Mouse (Mus musculus): ENCODE data around the gene Zfp59. TPM values are rescaled to one million over a fixed set of nuclear protein-coding genes. Genes with fewer than 3 reads are reported as not detected.
"Not testable (repeated sequence)": the region's sequence is repeated elsewhere in the genome, so short reads cannot be mapped to it uniquely, and the experiment has no call there.

Zfp59 gene
- polyA plus RNA-seq (2015; fragmentation: Nextera tagmentation; extraction: Ambion mirVana) = 9.3 and 10.4 TPM in 2 replicates

- H3K4me3 ChIP-seq = peak within 1 kb of the TSS; percentile 56
- H3K4me1 ChIP-seq (replicated peaks) = peaks cover 11% of the 10 kb centered on the region
- peak; percentile 98 for ATAC-seq (ENCODE audit: low FRiP score, low read depth)
- peak within 1 kb of the TSS; percentile 91 for H3K27ac ChIP-seq (replicated peaks)
- H3K36me3 ChIP-seq = no peaks in the 10 kb centered on the region
- peak within 1 kb of the TSS; percentile 68 for H3K9ac ChIP-seq
- peak within 1 kb of the TSS; percentile 71 for H3K4me2 ChIP-seq
- no peaks in the 10 kb centered on the region for H3K27me3 ChIP-seq
- H3K9me3 ChIP-seq = no peaks in the 10 kb centered on the region
- WGBS = 3% methylated on average over 34 of the region's 34 CpGs
Measured at GRCm38 (mm10) chr7:27838323-27839249, at the start of gene Zfp59. Zfp59 (plus strand) TSS chr7:27838607.

DNA sequence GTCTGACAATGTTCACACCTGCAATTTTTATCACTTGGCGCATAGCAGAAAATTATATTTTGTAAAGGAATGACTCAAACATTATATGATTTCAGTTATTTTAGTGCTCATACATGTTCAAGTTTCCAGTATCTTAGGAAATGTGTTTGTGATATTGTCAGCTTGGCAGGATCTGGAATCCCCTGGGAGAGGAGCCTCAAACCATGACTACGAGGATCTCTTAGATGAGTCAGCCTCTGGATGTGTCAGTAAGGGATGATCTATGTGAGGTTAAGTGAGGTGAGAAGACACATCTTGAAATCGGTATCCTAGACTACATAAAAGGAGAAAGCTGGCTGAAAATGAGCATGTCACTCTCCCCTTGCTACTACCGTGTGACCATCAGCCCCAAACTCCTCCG, 49.1 kb upstream of the Zfp59 start:
- Histone ChIP-seq H3K36me3 (no peaks in the 10 kb centered on the region), H3K4me1 (replicated peaks) (no peaks in the 10 kb centered on the region), H3K4me2 (no peak overlapping the region), H3K9me3 (peaks cover 15% of the 10 kb centered on the region; the same call in 1 of the 2 replicates), H3K9ac (no peak overlapping the region), H3K27me3 (no peaks in the 10 kb centered on the region), H3K27ac (replicated peaks) (no peak overlapping the region), H3K4me3 (no peak overlapping the region)
- WGBS = 84% methylated on average over 5 of the region's 5 CpGs
- no peak for ATAC-seq (ENCODE audit: low FRiP score, low read depth)

GRCm38 (mm10) chr7:27793865-27794264, 44.5 kb upstream of the Zfp59 start:
- not testable (repeated sequence) for H3K4me2 ChIP-seq; H3K9me3 ChIP-seq; H3K4me1 ChIP-seq (replicated peaks); H3K4me3 ChIP-seq; H3K36me3 ChIP-seq; ATAC-seq (ENCODE audit: low FRiP score, low read depth); H3K9ac ChIP-seq; H3K27ac ChIP-seq (replicated peaks); H3K27me3 ChIP-seq
- 72% methylated on average over 3 of the region's 3 CpGs for WGBS

DNA sequence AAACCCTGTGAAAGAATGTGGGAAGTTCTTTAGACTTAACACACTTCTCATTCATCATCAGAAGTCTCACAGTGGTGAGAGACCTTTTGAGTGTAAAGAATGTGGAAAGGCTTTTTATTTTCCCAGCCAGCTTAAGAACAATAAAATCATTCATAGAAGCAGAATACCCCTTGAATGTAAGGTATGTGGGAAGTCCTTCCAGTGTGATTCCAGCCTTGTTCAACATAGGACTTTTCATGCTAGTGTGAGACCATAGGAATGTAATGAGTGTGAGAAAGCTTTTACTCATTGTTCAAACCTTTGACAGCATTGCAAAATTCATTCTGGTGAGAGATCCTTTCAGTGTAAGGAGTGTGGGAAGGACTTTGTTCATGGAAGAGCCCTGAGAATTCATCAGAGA, 43.8 kb upstream of the Zfp59 start:
- H3K4me2 ChIP-seq = no peak overlapping the region
- H3K27ac ChIP-seq (replicated peaks) = no peak overlapping the region
- H3K27me3 ChIP-seq = no peaks in the 10 kb centered on the region
- no peak overlapping the region for H3K9ac ChIP-seq
- ATAC-seq (ENCODE audit: low FRiP score, low read depth) = no peak
- H3K4me3 ChIP-seq = no peak overlapping the region
- H3K36me3 ChIP-seq = no peaks in the 10 kb centered on the region
- H3K4me1 ChIP-seq (replicated peaks) = peaks cover 8% of the 10 kb centered on the region
- no peaks in the 10 kb centered on the region for H3K9me3 ChIP-seq

DNA sequence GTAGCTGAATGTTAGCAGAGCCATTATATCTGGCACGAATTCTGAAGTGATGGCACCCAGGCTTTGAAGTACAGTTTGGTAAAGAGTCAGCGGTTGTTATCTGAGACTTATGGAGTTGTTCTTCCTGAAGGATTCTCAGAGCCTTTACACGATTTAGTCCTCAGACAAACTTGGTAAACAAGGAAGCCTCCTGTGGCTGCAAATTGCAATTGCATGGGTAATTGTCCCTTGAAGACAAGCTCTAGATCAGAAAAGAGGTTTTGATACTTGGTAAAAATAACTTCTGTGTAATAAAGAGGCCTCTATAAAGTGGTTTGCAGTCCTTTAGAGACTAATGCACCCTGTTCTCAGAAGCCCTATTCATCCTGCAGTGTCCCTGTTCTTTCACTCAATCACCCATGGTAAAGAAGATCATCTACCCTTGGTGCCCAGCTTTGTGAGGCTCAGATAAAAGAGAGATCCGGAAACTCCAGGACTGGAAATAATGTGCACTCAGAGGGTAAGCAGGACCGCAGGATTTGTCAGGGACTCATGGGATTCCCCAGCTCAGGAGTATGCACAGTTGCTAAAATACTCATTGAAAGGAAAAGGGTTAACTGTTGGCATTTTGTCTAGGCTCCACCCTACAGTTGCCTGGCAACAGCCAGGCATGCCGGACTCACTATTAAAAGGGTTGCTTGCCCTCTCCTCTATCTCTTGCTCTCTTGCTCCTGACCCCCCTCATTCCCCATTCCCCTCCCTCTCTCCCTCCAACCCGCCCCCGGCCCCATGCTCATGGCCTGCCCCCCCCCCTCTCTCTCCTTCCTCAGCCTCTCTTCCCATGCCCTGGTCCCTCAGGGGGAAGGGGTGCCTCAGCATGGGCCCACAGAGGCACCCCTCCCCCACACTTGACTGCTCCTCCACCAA, 40.2 kb upstream of the Zfp59 start:
- peaks cover 8% of the 10 kb centered on the region for H3K4me1 ChIP-seq (replicated peaks)
- no peaks in the 10 kb centered on the region for H3K36me3 ChIP-seq
- peak overlapping the region; percentile 55; the same call in 1 of the 2 replicates for H3K27ac ChIP-seq (replicated peaks)
- H3K9ac ChIP-seq = no peak overlapping the region
- no peaks in the 10 kb centered on the region for H3K9me3 ChIP-seq
- H3K4me2 ChIP-seq = peak overlapping the region; percentile 27
- no peaks in the 10 kb centered on the region for H3K27me3 ChIP-seq
- 27% methylated on average over 7 of the region's 8 CpGs for WGBS
- no peak overlapping the region for H3K4me3 ChIP-seq
- peak; percentile 61; the same call in 1 of the 2 replicates for ATAC-seq (ENCODE audit: low FRiP score, low read depth)

GRCm38 (mm10) chr7:27801137-27801536, 37.3 kb upstream of the Zfp59 start:
- WGBS = 59% methylated on average over 2 of the region's 2 CpGs

DNA sequence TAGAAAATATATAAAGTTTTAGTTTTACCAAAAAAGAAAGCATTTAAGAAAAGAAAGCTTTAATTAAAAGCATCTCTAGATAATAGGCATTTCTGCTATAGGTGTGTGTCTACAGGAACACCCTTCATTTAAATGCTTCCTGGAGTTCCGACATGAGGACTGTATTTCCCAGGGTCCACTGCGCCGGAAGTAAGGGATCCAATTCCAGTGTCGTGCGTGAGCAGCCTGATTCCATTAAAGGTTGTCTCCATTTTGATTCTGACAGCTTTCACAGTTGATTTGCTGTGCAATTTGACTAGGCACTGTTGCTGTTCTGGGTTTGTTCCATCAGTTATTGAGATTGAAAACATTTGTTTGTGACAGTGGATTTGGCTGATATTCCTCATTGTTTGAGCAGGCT, 35.4 kb upstream of the Zfp59 start:
- Histone ChIP-seq H3K4me3 (no peak overlapping the region), H3K27me3 (no peaks in the 10 kb centered on the region), H3K27ac (replicated peaks) (no peak overlapping the region), H3K9me3 (no peaks in the 10 kb centered on the region), H3K4me1 (replicated peaks) (peaks cover 14% of the 10 kb centered on the region), H3K4me2 (no peak overlapping the region), H3K36me3 (no peaks in the 10 kb centered on the region), H3K9ac (no peak overlapping the region)
- ATAC-seq (ENCODE audit: low FRiP score, low read depth) = no peak
- 71% methylated on average over 5 of the region's 5 CpGs for WGBS

More at GRCm38 (mm10) chr7:27801137-27801536, 37.3 kb upstream of the Zfp59 start:
- Histone ChIP-seq H3K27ac (replicated peaks) (no peak overlapping the region), H3K4me2 (no peak overlapping the region), H3K4me1 (replicated peaks) (peaks cover 15% of the 10 kb centered on the region), H3K27me3 (no peaks in the 10 kb centered on the region), H3K9me3 (no peaks in the 10 kb centered on the region), H3K9ac (no peak overlapping the region), H3K4me3 (no peak overlapping the region), H3K36me3 (no peaks in the 10 kb centered on the region)
- no peak for ATAC-seq (ENCODE audit: low FRiP score, low read depth)

GRCm38 (mm10) chr7:27804297-27805030, 33.9 kb upstream of the Zfp59 start:
- WGBS = under 1% methylated on average over 25 of the region's 25 CpGs
- Histone ChIP-seq H3K4me1 (replicated peaks) (peaks cover 7% of the 10 kb centered on the region), H3K9me3 (no peaks in the 10 kb centered on the region), H3K9ac (peak overlapping the region; percentile 55), H3K4me3 (peak overlapping the region; percentile 62), H3K4me2 (peak overlapping the region; percentile 79), H3K27me3 (no peaks in the 10 kb centered on the region), H3K27ac (replicated peaks) (peak overlapping the region; percentile 19), H3K36me3 (peaks cover 7% of the 10 kb centered on the region; the same call in 1 of the 2 replicates)
- ATAC-seq (ENCODE audit: low FRiP score, low read depth) = peak; percentile 93

DNA sequence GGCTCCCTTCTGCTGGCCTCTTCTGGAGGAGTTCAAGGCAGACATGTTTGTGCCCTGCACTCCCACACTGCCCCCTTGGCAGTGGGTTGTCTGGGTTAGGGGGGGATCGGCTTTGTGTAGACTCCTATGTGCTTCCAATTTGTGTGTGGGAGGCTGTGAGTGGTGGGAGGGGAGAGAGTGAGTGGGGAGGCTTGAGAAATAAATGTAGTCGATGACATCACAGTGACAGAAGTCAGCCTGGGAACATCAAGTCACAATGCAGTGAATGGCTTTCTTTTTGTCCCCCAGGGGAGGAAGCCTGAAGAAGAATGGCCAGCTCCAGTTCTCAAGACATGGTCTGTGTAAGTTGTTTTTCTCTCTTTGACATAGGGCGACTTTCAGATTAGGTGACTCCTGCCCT, 31.5 kb upstream of the Zfp59 start, which contains the start of gene Zfp626:
TSS of gene Zfp626 (plus strand) at position 301 of the 400 bp plus-strand sequence.
- not testable (repeated sequence) for H3K9me3 ChIP-seq; ATAC-seq (ENCODE audit: low FRiP score, low read depth); H3K4me1 ChIP-seq (replicated peaks); H3K27me3 ChIP-seq; H3K27ac ChIP-seq (replicated peaks); H3K4me2 ChIP-seq; H3K9ac ChIP-seq; H3K4me3 ChIP-seq
- 95% methylated on average over 3 of the region's 3 CpGs for WGBS
- peaks cover 24% of the 10 kb centered on the region for H3K36me3 ChIP-seq

- not testable (repeated sequence) for H3K4me1 ChIP-seq (replicated peaks); H3K9ac ChIP-seq; H3K27me3 ChIP-seq; H3K27ac ChIP-seq (replicated peaks); H3K9me3 ChIP-seq; ATAC-seq (ENCODE audit: low FRiP score, low read depth); H3K4me3 ChIP-seq; H3K4me2 ChIP-seq
- whole genome bisulfite sequencing = 80% methylated on average over 7 of the region's 7 CpGs
- peaks cover 25% of the 10 kb centered on the region for H3K36me3 ChIP-seq
Measured at GRCm38 (mm10) chr7:27807305-27807704, 31.1 kb upstream of the Zfp59 start.

- H3K4me1 ChIP-seq (replicated peaks) = no peaks in the 10 kb centered on the region
- H3K4me3 ChIP-seq = no peak overlapping the region
- H3K27ac ChIP-seq (replicated peaks) = no peak overlapping the region
- no peaks in the 10 kb centered on the region for H3K27me3 ChIP-seq
- H3K36me3 ChIP-seq = peaks cover 57% of the 10 kb centered on the region
- H3K9ac ChIP-seq = no peak overlapping the region
- no peak for ATAC-seq (ENCODE audit: low FRiP score, low read depth)
- peaks cover 6% of the 10 kb centered on the region; the same call in 1 of the 2 replicates for H3K9me3 ChIP-seq
- 92% methylated on average over 7 of the region's 7 CpGs for WGBS
- H3K4me2 ChIP-seq = no peak overlapping the region
Measured at GRCm38 (mm10) chr7:27818526-27819110, 19.8 kb upstream of the Zfp59 start.

Data from hindbrain, embryonic 15.5 days (tissue).